Mouse (Mus musculus) skeletal muscle tissue, adult 2 months (tissue): ENCODE data around the gene Adamtsl5.
A peak's percentile ranks its signal among the peaks of the same experiment; 100 is the strongest.

ENCODE experiments used
- DNase-seq: peaks from one replicate; pipeline ENCODE4 v3.0.0-alpha.2; 2012; ENCODE audit warnings: low read depth, low spot score

Adamtsl5 gene

DNA sequence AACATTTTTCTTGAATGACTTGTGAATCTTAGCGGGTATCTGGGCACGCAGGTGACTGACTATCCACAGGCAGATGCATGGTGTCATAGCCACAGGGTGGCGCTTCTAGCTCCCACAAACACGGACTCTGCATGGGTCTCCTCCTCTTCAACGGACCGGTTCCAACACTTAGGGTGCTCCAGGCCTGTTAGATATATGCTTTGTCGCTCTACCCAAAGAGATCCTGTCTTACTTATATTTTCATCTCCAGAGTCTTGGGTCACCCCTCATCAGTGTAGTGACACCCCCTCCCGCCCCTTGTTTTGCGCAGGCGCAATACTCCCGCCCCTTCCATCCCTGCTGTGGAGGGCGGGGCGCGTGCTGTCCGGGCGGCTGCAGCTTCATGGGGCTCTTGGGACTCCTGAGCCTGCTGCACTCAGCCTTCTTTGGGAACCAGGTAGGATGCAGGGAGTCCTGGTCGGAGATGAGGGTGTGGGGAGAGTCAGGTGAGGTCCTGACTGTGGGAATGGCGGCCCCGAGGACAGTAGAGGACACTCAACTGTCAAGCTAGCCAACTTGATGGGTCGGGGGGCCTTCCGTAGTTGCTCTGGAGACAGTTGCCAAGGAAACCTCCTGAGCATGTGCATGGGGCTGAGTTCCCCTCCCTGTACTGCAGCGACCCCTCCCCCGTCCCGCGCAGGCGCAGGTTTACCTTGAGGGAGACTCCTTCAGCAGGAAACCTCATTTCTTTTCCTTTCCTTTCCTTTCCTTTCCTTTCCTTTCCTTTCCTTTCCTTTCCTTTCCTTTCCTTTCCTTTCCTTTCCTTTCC is 52.4 kb downstream of the Adamtsl5 start, which contains the start of gene Apc2:
Gene Apc2 (plus strand): TSS at position 360 of the 808 bp plus-strand sequence.
- peak; percentile 58 for DNase-seq

DNA sequence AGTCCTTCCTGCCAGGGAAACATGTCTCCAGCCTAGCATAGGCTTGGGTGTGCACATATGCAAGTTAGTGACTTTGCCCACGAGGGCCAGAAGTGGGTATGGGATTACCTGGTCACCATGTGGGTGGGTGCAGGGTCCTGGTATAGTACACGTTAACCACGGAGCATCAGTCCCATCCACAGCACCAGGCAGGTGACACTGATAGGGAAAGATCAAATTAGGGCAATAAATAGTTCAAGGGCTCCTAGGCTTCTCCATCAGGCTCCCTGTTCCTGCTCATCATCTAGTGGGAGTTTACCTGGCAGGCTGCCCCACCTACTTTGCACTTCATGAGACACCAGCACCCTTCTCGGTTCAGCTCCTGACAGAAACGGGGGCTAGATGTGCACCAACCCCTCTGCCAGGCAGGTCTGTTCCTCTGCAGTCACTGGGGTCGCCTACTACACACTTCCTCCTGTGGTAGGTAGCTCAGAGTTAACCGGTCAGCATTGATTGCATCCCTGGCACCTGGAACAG is 53.4 kb downstream of the Adamtsl5 start:
- DNase-seq, result no peak

DNA sequence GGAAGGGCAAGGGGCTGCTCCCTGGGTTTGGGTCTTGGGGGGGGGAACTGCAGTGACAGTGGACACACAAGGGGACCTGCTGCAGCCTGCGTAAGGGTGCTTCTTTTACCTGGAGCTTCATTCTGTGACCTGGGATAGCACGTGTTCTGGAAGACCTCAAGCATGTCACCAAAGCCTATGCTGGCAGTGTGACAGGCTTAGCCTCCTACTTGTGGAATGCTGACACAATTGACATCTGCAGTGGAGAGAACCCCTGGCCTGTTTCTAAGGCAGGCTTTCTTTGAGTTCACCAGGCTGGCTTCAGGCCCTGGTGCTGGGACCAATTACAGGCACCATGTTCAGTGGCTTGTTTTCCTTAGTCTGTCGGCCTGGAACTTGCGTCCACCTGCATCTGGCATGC is 53.9 kb downstream of the Adamtsl5 start:
- no peak for DNase-seq

DNA sequence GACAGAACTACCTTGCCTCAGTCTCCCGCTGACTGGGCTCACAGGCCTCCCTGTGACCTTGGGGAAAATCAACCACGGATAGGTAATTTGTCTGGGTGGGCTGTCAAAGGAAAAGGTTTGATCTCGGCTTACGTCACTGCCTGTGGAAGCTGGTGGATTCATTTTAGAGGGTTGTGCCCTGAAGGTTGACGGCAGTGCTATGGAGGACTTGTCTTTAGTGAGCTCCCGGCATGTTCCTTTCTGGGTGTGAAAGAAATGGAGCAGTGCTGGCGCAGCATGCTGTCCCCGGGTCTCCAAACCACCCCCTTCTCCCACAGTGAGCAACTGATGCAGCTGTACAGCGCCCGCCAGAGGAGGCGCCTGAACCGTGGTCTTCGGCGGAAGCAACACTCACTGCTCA is 54.9 kb downstream of the Adamtsl5 start:
- no peak for DNase-seq

DNA sequence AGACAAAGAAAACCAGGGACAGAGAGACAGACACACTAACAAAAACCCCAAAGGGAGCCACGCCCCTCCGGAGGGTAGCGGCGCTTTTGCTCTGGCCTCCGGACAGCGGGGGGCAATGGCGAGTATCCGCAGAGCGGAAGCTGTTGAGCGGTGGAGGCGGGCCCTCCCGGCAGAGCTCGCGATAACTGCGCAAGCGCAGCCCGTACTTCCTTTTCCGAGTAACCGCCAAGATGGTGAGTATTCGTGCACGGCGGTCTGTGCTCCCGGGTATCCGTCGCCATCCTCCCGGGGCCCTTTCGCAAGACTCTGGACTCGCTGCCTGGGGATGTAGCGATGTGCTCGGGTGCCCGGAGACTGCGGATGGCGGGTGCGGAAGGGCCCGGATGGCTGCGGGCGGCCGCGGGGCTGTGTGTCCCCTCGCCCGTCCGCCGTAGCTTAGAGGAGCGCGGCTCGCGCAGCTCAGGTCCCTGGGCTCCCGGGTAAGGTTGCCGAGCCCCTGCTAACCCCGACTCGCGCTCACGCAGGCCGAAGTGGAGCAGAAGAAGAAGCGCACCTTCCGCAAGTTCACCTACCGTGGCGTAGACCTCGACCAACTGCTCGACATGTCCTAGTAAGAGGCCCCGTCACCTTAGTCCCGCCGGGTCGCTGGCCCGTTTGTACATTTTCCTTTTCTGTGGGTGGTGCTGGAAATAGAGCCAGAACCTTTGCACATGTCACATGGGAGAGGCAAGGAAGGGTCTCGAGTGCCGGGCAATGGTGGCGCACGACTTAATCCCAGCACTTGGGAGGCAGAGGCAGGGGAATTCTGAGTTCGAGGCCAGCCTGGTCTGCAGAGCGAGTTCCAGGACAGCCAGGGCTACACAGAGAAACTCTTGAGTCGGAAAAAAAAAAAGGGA is 55.7 kb downstream of the Adamtsl5 start, which contains the start of gene Rps15:
Gene Rps15 (plus strand): TSS at position 203 of the 896 bp plus-strand sequence.
- DNase-seq, result peak; percentile 95
